Mouse (Mus musculus) urinary bladder, postnatal 25 days (tissue): ENCODE measurements around the gene Pam.
A peak's percentile ranks its signal among the peaks of the same experiment; 100 is the strongest.

Source experiments
- DNase-seq: peaks from one replicate; pipeline ENCODE4 v3.0.0; 2022; ENCODE audit warnings: low spot score

Gene Pam

GRCm38 (mm10) chr1:97827566-97827965, 267.9 kb downstream of the Pam start:
- no peak for DNase-seq

- DNase-seq, result no peak
Measured at GRCm38 (mm10) chr1:97822904-97823303, 272.5 kb downstream of the Pam start.

- DNase-seq, result no peak
Measured at GRCm38 (mm10) chr1:97822203-97822602, 273.2 kb downstream of the Pam start.

- no peak for DNase-seq
Measured at GRCm38 (mm10) chr1:97821282-97821681, 274.2 kb downstream of the Pam start.

- DNase-seq, result no peak
Measured at GRCm38 (mm10) chr1:97809255-97809912, 286.1 kb downstream of the Pam start.

- DNase-seq, result no peak
Measured at GRCm38 (mm10) chr1:97804520-97804919, 290.9 kb downstream of the Pam start.

GRCm38 (mm10) chr1:97802207-97802902, 293.1 kb downstream of the Pam start:
- DNase-seq, result no peak

GRCm38 (mm10) chr1:97795936-97796335, 299.5 kb downstream of the Pam start:
- DNase-seq, result no peak

GRCm38 (mm10) chr1:97794110-97794509, 301.3 kb downstream of the Pam start:
- DNase-seq, result no peak

GRCm38 (mm10) chr1:97788490-97788889, 307.0 kb downstream of the Pam start:
- DNase-seq, result no peak

GRCm38 (mm10) chr1:97787674-97788073, 307.8 kb downstream of the Pam start:
- DNase-seq, result no peak

- DNase-seq, result no peak
Measured at GRCm38 (mm10) chr1:97785685-97786393, 309.6 kb downstream of the Pam start.

- DNase-seq, result no peak
Measured at GRCm38 (mm10) chr1:97784928-97785327, 310.5 kb downstream of the Pam start.

GRCm38 (mm10) chr1:97781674-97782073, 313.8 kb downstream of the Pam start:
- no peak for DNase-seq

GRCm38 (mm10) chr1:97773973-97774372, 321.5 kb downstream of the Pam start:
- no peak for DNase-seq

- DNase-seq, result no peak
Measured at GRCm38 (mm10) chr1:97773362-97773761, 322.1 kb downstream of the Pam start.

GRCm38 (mm10) chr1:97771727-97772126, 323.7 kb downstream of the Pam start:
- no peak for DNase-seq

- no peak for DNase-seq
Measured at GRCm38 (mm10) chr1:97771118-97771517, 324.3 kb downstream of the Pam start.

GRCm38 (mm10) chr1:97769904-97770753, 325.3 kb downstream of the Pam start, which contains the start of the genes Gin1 and Ppip5k2:
Gene Gin1, plus strand, starts transcription at chr1:97770172.
Gene Ppip5k2, minus strand, starts transcription at chr1:97770411.
- peak; percentile 87 for DNase-seq

GRCm38 (mm10) chr1:97769294-97769903, 326.0 kb downstream of the Pam start:
- DNase-seq, result peak; percentile 9

- DNase-seq, result no peak
Measured at GRCm38 (mm10) chr1:97768906-97769293, 326.5 kb downstream of the Pam start.

GRCm38 (mm10) chr1:97768089-97768488, 327.4 kb downstream of the Pam start:
- DNase-seq, result no peak
